Mouse (Mus musculus): ENCODE data around the gene Scube1.

GRCm38 (mm10) chr15:83569682-83570081 lies 155.1 kb downstream of the Scube1 start:
- TF ChIP-seq GATA1 (IDR thresholded peaks at IDR 0.05; ENCODE audit: low read length) (no peak), TAL1 (IDR thresholded peaks at IDR 0.05; ENCODE audit: low read length) (no peak)

All from erythroblast, embryonic 14.5 days (primary cell).